Mouse (Mus musculus) lung, adult 2 months (tissue): ENCODE results near the gene Kcnj2.

Source experiments
- CTCF ChIP-seq: fragments of 200-500 bp; IDR thresholded peaks from 2 replicates; pipeline ENCODE4 v1.5.1; 2011; ENCODE audit warnings: mild to moderate bottlenecking, low read length, control low read depth; ENCODE audit not compliant: insufficient read depth
- POLR2A ChIP-seq: fragments of 200-500 bp; IDR thresholded peaks from 2 replicates; pipeline ENCODE4 v1.6.1; 2011; ENCODE audit warnings: low read depth, mild to moderate bottlenecking, control low read depth, low read length, borderline replicate concordance; ENCODE audit errors: extremely low read depth

- TF ChIP-seq CTCF = no peak
- no peak for TF ChIP-seq POLR2A
Observed at GRCm38 (mm10) chr11:111059440-111059839, 6.5 kb upstream of the Kcnj2 start.
